Mouse (Mus musculus): ENCODE measurements around the gene Slpi. TPM values are rescaled to one million over a fixed set of nuclear protein-coding genes. Genes with fewer than 3 reads are reported as not detected.

The Slpi gene
- polyA plus RNA-seq (2014; fragmentation: Nextera tagmentation; extraction: Ambion mirVana): 0.43 and 0.46 TPM in 2 replicates

DNA sequence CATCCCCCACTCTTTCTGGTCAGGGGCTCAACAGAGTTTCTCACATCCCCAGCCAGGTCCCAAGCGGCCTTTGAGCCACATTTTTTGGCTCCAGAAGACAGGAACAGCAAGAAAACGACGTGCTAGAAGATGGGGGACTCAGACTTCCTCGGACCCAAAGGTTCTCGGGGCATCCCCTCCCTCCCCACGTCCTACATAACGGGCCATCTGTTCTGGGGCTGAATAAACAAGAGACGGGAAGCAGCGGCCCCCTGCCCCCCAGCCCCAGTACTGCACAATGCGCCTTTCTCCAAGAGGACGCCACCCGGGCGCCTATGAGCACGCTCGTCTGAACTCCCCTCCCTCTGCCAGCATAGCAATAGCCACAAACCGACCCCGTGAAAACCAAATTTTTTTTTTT lies at the start of gene Slpi:
Gene Slpi (minus strand): TSS at position 76 of the 400 bp plus-strand sequence.
- Histone ChIP-seq H3K27me3 (ENCODE audit: control insufficient read depth, insufficient read depth, low read length) (peaks cover 10% of the 10 kb centered on the region), H3K4me1 (replicated peaks; ENCODE audit: control insufficient read depth, insufficient read depth, low read length) (peaks cover 5% of the 10 kb centered on the region; the same call in 1 of the 2 replicates), H3K4me2 (replicated peaks; ENCODE audit: low read depth, low read length) (peak within 1 kb of the TSS; percentile 39), H3K9me3 (ENCODE audit: control insufficient read depth, low read length) (no peaks in the 10 kb centered on the region), H3K36me3 (ENCODE audit: control insufficient read depth, insufficient read depth, low read length) (no peaks in the 10 kb centered on the region), H3K4me3 (ENCODE audit: low read depth, low read length) (peak within 1 kb of the TSS; percentile 20), H3K9ac (ENCODE audit: low read depth, low read length) (no peak within 1 kb of the TSS), H3K27ac (ENCODE audit: low read depth, low read length) (no peak within 1 kb of the TSS)
- DNase-seq (ENCODE audit: low spot score) (peak; percentile 60), ATAC-seq (ENCODE audit: low FRiP score) (peak; percentile 67; the same call in 1 of the 2 replicates)
- WGBS: under 1% methylated on average over 17 of the region's 17 CpGs

DNA sequence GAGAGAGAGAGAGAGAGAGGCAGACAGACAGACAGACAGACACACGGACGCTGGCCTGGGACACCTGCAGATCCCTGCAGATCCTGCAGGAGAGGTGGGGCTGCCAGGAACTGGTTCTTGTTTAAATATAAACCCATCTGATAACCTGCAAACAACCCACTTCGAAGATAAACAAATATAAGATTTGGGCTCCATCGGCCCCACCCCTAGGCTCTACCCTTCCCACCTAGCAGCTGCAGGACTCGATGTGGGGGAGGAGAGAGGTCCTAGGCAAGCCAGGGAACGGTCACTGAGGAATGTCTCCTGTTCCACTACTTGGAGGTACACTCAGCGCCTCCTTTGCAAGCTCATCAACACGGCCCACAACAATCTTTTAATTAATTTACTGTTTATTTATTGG lies 49.4 kb upstream of the Slpi start:
- Histone ChIP-seq H3K9ac (ENCODE audit: low read depth, low read length) (no peak overlapping the region), H3K4me1 (replicated peaks; ENCODE audit: control insufficient read depth, insufficient read depth, low read length) (no peaks in the 10 kb centered on the region), H3K27ac (ENCODE audit: low read depth, low read length) (no peak overlapping the region), H3K27me3 (ENCODE audit: control insufficient read depth, insufficient read depth, low read length) (no peaks in the 10 kb centered on the region), H3K4me3 (ENCODE audit: low read depth, low read length) (no peak overlapping the region), H3K4me2 (replicated peaks; ENCODE audit: low read depth, low read length) (no peak overlapping the region), H3K9me3 (ENCODE audit: control insufficient read depth, low read length) (no peaks in the 10 kb centered on the region), H3K36me3 (ENCODE audit: control insufficient read depth, insufficient read depth, low read length) (no peaks in the 10 kb centered on the region)
- 74% methylated on average over 8 of the region's 8 CpGs for WGBS
- no peak for ATAC-seq (ENCODE audit: low FRiP score)
- DNase-seq (ENCODE audit: low spot score): no peak

DNA sequence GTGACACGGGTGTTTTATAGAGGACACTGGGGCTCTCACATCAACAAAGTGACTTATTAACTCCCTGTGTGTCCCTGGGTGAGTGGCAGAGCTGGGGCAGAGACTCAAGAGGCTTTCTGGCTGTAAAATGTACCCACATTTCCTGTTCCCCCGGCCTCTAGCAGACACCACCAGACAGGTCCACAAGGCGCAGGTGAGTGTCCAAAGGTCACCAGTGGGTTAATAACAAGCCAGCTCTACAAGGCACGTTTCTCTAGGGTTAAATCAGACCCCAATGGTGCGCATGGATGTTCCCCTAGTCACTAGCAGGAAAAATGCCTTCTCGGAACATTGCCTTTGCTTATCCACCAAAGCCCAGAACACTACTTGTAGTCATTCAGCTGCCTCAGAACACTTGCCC lies 48.8 kb upstream of the Slpi start:
- WGBS: 69% methylated on average over 6 of the region's 6 CpGs

DNA sequence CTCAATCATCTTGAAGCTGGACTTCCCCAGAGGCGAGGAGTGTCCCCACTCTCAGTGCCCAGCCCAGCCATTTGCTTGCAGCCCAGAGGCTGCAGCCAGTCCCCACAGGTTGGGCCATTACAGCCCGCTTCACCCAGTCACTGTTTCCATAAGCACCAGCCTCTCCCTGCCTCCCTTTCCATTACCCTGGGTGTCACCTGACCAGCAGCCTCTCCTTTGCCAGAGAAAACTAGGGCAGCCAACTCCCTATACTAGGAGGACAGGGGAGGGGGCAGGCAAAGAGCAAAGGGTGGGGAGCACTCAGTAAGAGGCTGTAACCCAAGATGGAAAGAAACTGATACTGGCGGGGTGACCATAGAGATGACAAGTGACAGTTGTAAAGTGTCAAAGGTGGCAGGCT lies 48.1 kb upstream of the Slpi start:
- Histone ChIP-seq H3K4me1 (replicated peaks; ENCODE audit: control insufficient read depth, insufficient read depth, low read length) (0 out of 2 replicates have a peak, but pooled peaks cover 5% of the 10 kb centered on the region), H3K36me3 (ENCODE audit: control insufficient read depth, insufficient read depth, low read length) (no peaks in the 10 kb centered on the region), H3K4me3 (ENCODE audit: low read depth, low read length) (no peak overlapping the region), H3K4me2 (replicated peaks; ENCODE audit: low read depth, low read length) (no peak overlapping the region), H3K9me3 (ENCODE audit: control insufficient read depth, low read length) (no peaks in the 10 kb centered on the region), H3K27ac (ENCODE audit: low read depth, low read length) (0 out of 2 replicates have a peak overlapping the region, but pooled peaks have one; percentile 30), H3K9ac (ENCODE audit: low read depth, low read length) (no peak overlapping the region), H3K27me3 (ENCODE audit: control insufficient read depth, insufficient read depth, low read length) (no peaks in the 10 kb centered on the region)
- ATAC-seq (ENCODE audit: low FRiP score) (no peak), DNase-seq (ENCODE audit: low spot score) (no peak)
- 55% methylated on average over 3 of the region's 3 CpGs for WGBS

More for the DNA sequence above, 48.8 kb upstream of the Slpi start:
- Histone ChIP-seq H3K9ac (ENCODE audit: low read depth, low read length) (no peak overlapping the region), H3K36me3 (ENCODE audit: control insufficient read depth, insufficient read depth, low read length) (no peaks in the 10 kb centered on the region), H3K4me1 (replicated peaks; ENCODE audit: control insufficient read depth, insufficient read depth, low read length) (0 out of 2 replicates have a peak, but pooled peaks cover under 1% of the 10 kb centered on the region), H3K4me2 (replicated peaks; ENCODE audit: low read depth, low read length) (no peak overlapping the region), H3K4me3 (ENCODE audit: low read depth, low read length) (no peak overlapping the region), H3K9me3 (ENCODE audit: control insufficient read depth, low read length) (no peaks in the 10 kb centered on the region), H3K27ac (ENCODE audit: low read depth, low read length) (no peak overlapping the region), H3K27me3 (ENCODE audit: control insufficient read depth, insufficient read depth, low read length) (no peaks in the 10 kb centered on the region)
- ATAC-seq (ENCODE audit: low FRiP score) (no peak), DNase-seq (ENCODE audit: low spot score) (no peak)

DNA sequence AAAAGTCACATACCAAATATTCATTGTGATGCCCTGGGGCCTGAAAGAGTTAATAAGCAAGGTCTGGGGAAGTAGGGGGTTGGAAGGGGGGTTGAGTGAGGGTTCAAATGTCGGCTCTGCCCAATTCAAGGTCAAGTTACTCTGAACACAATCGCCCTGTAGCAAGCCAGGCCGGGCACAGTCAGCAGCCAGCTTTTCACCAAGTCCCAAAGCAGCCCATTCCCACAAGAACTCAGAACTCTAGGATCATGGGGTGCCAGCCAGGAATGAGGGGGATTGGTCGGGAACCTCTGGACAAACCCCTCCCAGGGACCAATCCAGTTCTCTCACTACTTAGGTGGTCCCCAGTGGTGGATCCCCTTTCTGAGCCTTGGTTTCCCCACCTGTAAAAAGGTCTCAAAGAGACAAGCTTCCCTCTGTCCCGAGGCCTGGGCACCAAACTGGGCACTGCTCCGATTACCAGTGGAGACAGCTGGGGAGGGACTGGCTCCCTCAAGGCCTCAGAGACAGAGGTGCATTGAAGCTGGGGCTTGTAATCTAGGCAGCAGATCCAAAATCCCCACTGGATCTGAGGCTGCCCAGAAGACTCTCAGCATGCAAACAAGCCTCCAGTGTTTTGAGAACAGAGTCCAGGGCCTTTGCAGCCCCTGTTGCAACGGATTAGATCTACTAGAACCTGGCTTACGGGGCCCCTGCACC lies 47.5 kb upstream of the Slpi start:
- Histone ChIP-seq H3K36me3 (ENCODE audit: control insufficient read depth, insufficient read depth, low read length) (no peaks in the 10 kb centered on the region), H3K9me3 (ENCODE audit: control insufficient read depth, low read length) (no peaks in the 10 kb centered on the region), H3K4me2 (replicated peaks; ENCODE audit: low read depth, low read length) (no peak overlapping the region), H3K27ac (ENCODE audit: low read depth, low read length) (0 out of 2 replicates have a peak overlapping the region, but pooled peaks have one; percentile 30), H3K4me1 (replicated peaks; ENCODE audit: control insufficient read depth, insufficient read depth, low read length) (0 out of 2 replicates have a peak, but pooled peaks cover 5% of the 10 kb centered on the region), H3K9ac (ENCODE audit: low read depth, low read length) (no peak overlapping the region), H3K27me3 (ENCODE audit: control insufficient read depth, insufficient read depth, low read length) (no peaks in the 10 kb centered on the region), H3K4me3 (ENCODE audit: low read depth, low read length) (no peak overlapping the region)
- ATAC-seq (ENCODE audit: low FRiP score) (no peak), DNase-seq (ENCODE audit: low spot score) (no peak)
- 25% methylated on average over 8 of the region's 8 CpGs for WGBS

DNA sequence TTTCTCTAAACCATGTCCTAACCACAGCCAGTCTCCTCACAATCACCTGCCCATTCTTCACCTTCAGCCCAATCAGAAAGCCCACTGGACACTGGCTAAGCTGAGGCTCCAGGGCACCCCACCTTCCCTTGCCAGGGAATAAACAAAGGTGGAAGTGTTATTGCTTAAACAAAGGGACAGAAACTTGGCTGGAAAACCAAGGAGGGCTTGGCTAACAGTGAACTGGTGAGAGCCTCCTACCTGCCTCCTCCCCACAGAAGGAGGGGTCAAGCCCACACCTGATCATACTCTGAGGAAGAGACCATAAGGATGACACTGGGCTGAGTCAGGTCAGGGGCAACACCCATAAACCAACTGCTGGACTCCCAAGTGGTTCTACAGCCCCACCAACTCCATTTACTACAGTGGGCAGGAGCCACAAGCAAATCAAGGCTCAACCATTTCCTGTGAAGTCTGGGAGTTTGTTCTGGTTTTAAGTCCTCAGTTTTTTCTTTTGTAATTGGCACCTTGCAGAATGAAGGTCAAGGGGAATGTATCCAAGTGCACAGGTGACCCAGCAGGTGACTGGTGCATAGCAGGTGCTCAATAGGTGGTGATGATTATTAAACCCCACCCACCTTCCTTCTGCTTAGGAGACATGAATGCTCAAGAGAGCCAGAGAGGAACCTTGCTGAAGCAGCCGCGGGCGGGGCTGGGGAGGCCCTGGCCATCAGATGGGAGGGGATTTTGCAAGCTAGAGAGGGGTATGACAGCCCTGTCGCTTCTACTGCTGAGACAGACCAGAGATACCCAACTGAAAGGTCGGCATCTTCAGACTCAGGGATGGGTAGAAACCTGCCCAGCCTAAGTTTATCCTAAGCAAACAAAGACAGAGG lies 46.6 kb upstream of the Slpi start:
- 64% methylated on average over 5 of the region's 5 CpGs for WGBS
- no peak overlapping the region for H3K4me3 ChIP-seq (ENCODE audit: low read depth, low read length)
- no peak overlapping the region for H3K27ac ChIP-seq (ENCODE audit: low read depth, low read length)
- no peaks in the 10 kb centered on the region for H3K9me3 ChIP-seq (ENCODE audit: control insufficient read depth, low read length)
- no peaks in the 10 kb centered on the region for H3K36me3 ChIP-seq (ENCODE audit: control insufficient read depth, insufficient read depth, low read length)
- no peaks in the 10 kb centered on the region for H3K27me3 ChIP-seq (ENCODE audit: control insufficient read depth, insufficient read depth, low read length)
- 0 out of 2 replicates have a peak, but pooled peaks cover 5% of the 10 kb centered on the region for H3K4me1 ChIP-seq (replicated peaks; ENCODE audit: control insufficient read depth, insufficient read depth, low read length)
- H3K4me2 ChIP-seq (replicated peaks; ENCODE audit: low read depth, low read length): no peak overlapping the region
- ATAC-seq (ENCODE audit: low FRiP score) (no peak), DNase-seq (ENCODE audit: low spot score) (no peak)
- H3K9ac ChIP-seq (ENCODE audit: low read depth, low read length): no peak overlapping the region

DNA sequence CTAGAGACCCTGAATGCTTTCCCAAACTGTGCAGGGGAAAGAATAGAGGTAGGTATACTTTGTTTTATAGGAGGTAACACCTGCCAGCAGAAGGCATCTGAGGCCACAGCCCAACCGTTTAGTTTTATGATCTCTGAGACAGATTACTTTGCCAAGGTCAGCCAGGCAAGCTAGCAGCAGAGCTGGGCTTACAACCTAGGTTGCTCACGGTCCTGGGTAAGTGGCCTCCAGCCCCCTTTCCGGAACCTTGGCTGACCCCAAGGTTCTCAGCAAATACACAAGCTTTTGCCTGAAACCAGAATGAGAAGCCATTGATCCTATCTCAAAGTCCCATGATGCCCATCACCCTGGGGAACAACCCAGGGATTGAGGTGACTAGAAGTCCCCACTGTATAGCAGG lies 45.8 kb upstream of the Slpi start:
- WGBS: 87% methylated on average over 3 of the region's 3 CpGs
- ATAC-seq (ENCODE audit: low FRiP score): no peak
- 0 out of 2 replicates have a peak, but pooled peaks cover 5% of the 10 kb centered on the region for H3K4me1 ChIP-seq (replicated peaks; ENCODE audit: control insufficient read depth, insufficient read depth, low read length)

DNA sequence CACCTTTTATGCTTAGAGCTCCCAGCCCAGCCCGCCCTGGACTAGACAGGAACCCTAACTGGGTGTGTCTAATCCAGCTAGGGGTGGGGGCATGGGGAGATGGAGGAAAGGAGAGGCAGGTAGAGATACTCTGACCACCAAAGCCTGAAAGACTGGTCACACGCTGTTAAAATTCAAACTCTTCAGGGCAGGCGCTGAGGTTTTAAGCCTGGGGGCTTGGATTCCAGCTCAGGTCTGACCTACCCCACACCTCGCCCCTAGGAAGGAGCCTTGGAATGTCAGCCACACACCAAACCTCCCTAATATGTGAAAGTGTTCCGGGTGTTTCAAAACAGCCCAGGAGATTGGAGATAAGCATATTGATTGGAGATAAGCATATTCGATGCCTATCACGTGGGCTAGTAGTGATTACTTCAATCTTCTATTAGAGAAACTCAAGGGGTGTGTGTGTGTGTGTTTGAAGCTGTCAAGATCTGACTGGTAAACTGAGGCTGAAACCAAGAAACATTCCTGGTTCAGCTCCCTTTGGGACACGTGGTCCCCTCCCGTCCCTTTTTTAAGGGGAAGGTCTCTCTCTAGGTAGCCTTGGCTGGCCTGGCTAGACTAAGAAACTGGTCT lies 44.5 kb upstream of the Slpi start:
- Histone ChIP-seq H3K9ac (ENCODE audit: low read depth, low read length) (no peak overlapping the region), H3K4me2 (replicated peaks; ENCODE audit: low read depth, low read length) (no peak overlapping the region), H3K4me3 (ENCODE audit: low read depth, low read length) (no peak overlapping the region), H3K36me3 (ENCODE audit: control insufficient read depth, insufficient read depth, low read length) (peaks cover 2% of the 10 kb centered on the region; the same call in 1 of the 2 replicates), H3K4me1 (replicated peaks; ENCODE audit: control insufficient read depth, insufficient read depth, low read length) (0 out of 2 replicates have a peak, but pooled peaks cover 5% of the 10 kb centered on the region), H3K27me3 (ENCODE audit: control insufficient read depth, insufficient read depth, low read length) (no peaks in the 10 kb centered on the region), H3K27ac (ENCODE audit: low read depth, low read length) (no peak overlapping the region), H3K9me3 (ENCODE audit: control insufficient read depth, low read length) (no peaks in the 10 kb centered on the region)
- DNase-seq (ENCODE audit: low spot score) (no peak), ATAC-seq (ENCODE audit: low FRiP score) (no peak)
- WGBS: 84% methylated on average over 9 of the region's 9 CpGs

More for the DNA sequence above, 45.8 kb upstream of the Slpi start:
- Histone ChIP-seq H3K4me2 (replicated peaks; ENCODE audit: low read depth, low read length) (no peak overlapping the region), H3K9me3 (ENCODE audit: control insufficient read depth, low read length) (no peaks in the 10 kb centered on the region), H3K4me3 (ENCODE audit: low read depth, low read length) (no peak overlapping the region), H3K9ac (ENCODE audit: low read depth, low read length) (no peak overlapping the region), H3K27me3 (ENCODE audit: control insufficient read depth, insufficient read depth, low read length) (no peaks in the 10 kb centered on the region), H3K36me3 (ENCODE audit: control insufficient read depth, insufficient read depth, low read length) (no peaks in the 10 kb centered on the region), H3K27ac (ENCODE audit: low read depth, low read length) (no peak overlapping the region)
- no peak for DNase-seq (ENCODE audit: low spot score)
